Mouse (Mus musculus) E14TG2a.4 (cell line): Measurements from ENCODE around the gene C2cd4d.

ENCODE experiments used
- CTCF ChIP-seq: conservative IDR thresholded peaks from 2 replicates; pipeline ENCODE4 v1.5.1; 2014; ENCODE audit warnings: low read length
- NANOG ChIP-seq: IDR thresholded peaks from 2 replicates; pipeline ENCODE4 v1.6.1; 2014; ENCODE audit warnings: borderline replicate concordance, low read length, mixed read lengths
- POU5F1 ChIP-seq: IDR thresholded peaks from 2 replicates; pipeline ENCODE4 v1.6.1; 2014; ENCODE audit warnings: low read length, borderline replicate concordance

GRCm38 (mm10) chr3:94368631-94369030, 6.4 kb downstream of the C2cd4d start:
- TF ChIP-seq CTCF (no peak), POU5F1 (no peak), NANOG (no peak)
